Mouse (Mus musculus) gastrocnemius, postnatal 14 days (tissue): ENCODE measurements at regions not wholly inside any gene's neighbourhood (a gene's known extent, or its start where the extent isn't known, plus 50 kb on each side); places are given as distances from the start of the nearest gene placed in this dataset.

Experiments
- DNase-seq: peaks from one replicate; pipeline ENCODE4 v3.0.0; 2021; ENCODE audit warnings: mixed read lengths
- intact Hi-C: fragments of 180-260 bp; cut with DNase I; formaldehyde crosslinking; loops from one replicate; pipeline ENCODE4 v1.15.1; 2025; ENCODE audit warnings: low total_unique reads

DNA sequence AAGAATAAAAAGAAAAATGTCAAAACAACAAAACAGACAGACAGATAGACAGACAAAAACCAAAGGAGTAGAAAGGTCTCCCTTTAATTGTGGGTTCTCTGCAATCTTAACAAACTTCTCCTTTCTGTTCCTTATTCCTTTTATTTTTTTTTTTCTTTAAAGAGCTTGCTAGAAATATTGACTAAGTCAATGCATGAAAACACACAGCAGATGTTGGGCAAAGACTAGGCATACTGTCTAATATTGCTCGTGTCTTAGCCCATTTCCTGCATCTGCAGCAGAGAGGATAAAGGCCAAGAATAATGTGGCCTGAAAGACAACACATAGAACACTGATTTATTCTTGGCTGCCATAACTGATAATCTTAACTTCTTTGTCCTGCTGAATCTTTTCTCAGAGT, 295.6 kb downstream of the Kctd12 start:
- intact Hi-C loops, result no loop called here
- no peak for DNase-seq

DNA sequence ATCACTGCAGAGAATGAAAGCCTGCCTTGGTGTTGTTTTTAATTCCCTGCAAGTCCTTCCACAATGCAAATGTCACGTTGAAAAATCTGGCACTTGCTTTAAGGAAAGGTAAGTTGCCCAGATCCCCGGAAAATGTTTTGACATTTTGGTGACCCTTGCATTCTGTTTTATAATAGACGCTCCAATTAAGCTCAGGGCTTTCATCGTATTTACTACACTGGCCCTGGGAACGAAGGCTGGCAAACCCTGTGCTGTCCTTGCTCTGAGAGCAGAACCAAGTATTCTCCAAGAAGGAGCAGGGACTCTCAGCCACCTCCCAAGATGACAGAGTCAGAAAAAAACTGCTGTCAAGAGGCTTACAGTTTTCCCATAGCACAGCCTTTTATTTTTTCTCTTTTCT, 305.9 kb downstream of the Kctd12 start:
- DNase-seq, result peak; percentile 5
- intact Hi-C loops, result no loop called here

DNA sequence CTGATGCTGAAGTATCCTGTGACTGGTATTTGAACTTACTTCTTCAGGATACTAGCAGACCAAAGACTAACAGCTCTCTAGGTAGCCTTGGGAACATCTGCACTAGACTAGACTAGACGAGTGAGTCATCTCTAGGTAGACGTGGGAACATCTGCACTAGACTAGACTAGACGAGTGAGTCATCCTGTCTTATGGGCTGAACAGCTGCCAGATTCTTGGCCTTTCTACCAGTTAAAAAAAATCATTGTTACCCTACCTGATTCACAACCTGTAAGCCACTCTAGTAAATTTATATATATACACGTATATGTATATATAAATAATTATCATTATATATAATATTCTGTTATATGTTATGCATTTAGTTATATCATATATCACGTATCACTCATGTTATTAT, 307.8 kb downstream of the Kctd12 start:
- intact Hi-C loops, result no loop called here

DNA sequence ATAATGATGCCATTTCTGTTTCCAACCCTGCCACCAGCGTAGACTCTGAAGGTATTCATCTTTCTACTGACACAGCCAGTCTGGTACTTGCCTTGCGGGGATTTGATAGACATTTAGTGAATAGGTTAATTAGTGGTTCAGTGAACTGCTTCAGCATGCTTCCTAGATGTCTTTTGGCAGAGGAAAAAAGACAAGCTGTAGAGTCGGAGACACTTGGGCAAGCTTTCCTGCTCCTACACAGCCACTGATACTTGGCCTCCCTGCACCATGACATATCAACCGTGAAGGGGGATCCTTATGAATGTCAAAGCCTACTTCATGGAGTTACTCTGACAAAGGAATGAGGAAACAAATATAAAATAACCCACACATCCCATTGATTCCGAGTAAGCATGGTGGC, 308.7 kb downstream of the Kctd12 start:
- DNase-seq, result no peak
- intact Hi-C loops, result no loop called here

More for the DNA sequence above, 307.8 kb downstream of the Kctd12 start:
- DNase-seq, result no peak

DNA sequence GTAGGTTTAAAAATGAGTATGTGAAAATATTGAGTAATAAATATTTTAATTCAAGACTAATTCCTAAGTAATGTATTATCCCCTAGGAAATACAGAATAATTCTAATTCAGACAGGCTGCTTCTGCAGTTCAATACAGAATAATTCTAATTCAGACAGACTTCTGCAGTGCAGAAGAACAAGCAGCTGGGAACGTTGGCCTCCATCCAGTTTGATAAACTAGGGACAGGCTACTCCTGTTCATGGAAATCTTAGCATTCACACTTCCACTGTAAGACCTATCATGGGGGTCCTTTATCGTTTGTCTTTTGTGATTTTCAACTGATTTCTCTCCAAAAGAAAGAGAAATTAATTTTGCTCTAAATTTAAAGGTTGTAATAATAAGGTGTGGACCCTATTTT, 319.2 kb downstream of the Kctd12 start:
- peak; percentile 10 for DNase-seq
- intact Hi-C loops, result no loop called here

DNA sequence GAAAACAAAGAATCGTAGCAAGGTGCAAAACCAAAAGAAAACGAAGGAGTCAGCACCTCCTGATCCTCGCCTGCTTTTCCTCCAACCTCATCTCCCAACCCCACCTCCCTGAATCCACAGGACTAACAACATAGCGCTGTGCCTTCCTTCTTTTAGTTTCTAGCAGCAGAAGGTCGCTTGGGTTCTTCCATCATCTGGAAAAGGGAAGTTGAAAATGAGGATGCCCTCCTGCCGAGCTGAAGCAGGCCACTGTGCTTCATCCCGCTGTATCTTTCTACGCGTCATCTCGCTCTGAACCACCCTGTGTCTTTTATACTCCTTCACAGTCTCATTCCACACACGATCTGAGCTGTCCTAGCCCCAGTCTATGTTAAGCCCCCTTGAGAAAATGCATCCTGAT, 322.1 kb downstream of the Kctd12 start:
- intact Hi-C loops, result no loop called here
- DNase-seq, result no peak

DNA sequence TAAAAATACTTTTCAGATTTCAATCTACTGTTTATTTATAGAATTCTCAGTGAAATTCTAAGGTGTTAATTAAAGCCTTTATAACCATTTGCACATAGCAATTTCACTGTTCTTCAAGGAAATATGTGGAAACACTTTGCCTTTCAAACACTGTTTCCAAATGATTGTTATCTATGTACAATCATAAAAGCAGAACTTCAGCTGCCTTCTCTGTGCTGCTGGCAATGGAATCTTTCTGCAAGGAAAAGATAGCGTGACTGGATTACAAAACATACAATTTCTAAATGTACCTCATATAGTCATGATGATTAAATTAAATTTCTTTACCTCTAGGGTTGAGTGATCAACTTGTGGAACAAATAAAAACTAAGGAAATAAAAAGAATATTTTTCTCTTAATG, 326.2 kb downstream of the Kctd12 start:
- no peak for DNase-seq
- intact Hi-C loops, result no loop called here

DNA sequence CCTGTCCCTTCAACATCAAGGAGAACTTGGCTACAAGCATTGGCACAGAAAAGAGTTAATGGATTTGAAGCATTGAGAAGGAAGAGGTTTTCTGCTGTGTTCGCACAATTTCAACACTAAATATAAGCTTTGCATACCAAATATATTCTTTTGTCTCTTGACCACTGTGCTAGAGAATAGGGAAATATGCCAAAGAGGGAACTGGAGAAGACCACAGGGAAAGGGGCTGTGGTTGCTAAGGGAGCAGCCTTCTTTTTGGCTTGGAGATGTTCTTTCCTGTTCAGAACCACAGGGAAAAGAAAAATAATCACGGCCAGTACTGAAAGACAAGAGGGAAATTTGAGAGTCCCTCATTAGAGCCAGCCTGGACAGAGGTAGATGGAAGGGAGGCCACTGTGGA, 352.8 kb downstream of the Kctd12 start:
- intact Hi-C loops, result no loop called here

DNA sequence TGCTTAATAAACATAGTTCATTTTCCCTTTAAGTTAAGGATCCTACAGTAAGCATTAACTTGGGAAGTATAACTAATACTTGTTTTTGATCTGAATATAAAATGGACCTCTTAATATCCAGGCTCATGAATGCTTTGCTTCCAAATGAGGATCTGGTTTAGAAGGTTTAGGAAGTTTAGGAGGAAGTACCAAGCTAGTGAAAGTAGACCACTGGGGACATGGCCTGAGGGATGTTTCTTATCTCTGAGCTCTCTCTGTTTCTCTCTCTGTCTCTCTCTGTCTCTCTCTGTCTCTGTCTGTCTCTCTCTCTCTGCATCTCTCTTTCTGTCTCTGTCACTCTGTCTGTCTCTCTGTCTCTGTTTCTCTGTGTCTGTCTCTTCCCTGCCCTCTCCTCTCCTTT, 360.9 kb downstream of the Kctd12 start:
- no peak for DNase-seq
- intact Hi-C loops, result no loop called here

More for the DNA sequence above, 352.8 kb downstream of the Kctd12 start:
- DNase-seq, result no peak

DNA sequence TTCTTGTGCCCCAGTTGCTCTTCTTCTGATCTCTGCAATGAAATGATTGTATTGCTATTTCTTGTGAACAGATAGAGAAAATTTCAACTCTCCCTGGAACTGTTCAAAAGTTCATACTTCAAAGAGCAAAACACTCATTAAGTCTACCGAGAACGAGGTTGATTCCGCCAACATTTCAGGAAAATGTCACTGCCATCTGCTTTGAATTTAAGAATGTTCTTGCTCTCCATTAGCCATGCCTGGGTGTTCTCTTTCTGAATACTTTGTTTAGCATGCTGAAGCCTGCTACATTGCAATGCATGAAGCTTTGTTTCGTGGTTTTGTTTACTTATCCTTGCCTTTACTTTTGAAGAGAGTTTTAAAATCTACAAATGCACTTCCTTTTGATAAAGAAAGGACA, 363.4 kb downstream of the Kctd12 start:
- intact Hi-C loops, result no loop called here
- no peak for DNase-seq

DNA sequence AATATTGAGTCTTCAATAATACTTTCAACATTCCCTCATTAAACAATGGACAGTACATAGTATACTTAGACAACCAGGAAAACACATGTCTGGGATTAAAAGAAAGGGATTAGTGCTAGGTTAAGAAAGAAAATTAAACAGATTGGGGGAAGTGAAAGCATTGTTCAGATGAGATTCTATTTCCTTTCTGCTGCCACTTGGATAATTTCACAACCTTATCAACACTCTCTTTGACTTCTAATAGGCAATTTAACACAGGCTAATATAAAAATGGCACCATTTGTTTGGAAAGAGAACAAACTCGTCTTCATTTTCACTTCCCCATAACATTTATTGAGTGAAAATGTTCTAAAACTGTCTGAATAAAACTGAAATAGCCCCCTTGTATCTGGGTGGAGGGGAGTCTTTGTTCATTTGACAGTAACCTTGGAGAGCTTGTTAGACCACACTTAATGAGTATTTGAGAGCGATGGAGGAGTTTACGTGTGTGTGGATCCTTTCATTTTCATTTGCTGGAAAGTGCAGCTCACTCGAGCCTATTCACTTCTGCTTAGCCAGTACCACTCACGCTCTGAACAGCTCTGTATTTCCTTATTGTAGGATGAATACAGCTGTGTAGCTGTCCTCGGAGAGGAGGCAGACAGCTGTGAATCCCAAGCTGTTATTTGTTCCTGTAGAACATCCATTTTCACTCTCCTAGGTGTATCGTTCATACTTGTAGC, 366.7 kb downstream of the Kctd12 start:
- DNase-seq, result no peak
- intact Hi-C loops, result no loop called here

DNA sequence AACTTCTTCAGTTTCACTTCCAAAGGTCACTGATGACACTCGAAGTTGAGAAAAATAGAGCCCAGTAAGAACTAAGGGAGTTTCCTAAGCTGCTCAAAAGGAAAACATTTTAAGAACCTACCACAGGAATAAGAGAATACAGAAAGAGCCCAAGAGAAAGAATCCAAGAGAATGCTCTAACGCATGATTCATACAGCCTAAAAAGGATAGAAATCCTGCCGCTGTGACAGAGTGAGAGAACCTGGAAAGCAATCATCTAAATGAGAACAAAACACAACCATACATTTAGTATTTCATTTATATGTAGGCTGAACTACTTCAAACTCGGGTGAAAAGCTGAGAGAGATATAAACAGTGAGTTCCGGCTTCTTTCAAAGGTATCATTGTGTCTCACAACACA, 376.4 kb downstream of the Kctd12 start:
- intact Hi-C loops, result no loop called here
- no peak for DNase-seq

DNA sequence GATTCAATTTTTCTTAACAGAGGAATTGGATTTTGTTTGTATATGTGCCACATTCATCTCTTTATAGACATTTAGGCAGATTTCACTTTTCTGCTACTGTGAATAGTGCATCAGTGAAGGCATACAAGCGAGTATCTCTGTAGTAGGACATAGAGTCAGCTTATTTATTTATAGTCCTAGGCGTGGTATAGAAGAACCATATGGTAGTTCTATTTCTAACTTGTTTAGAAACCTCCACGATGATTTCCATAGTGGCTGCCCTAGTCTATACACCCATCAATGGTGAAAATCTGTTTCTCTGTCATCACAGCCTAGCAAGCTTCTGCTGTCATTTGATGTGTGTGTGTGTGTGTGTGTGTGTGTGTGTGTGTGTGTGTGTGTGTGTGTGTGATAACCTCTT, 387.6 kb downstream of the Kctd12 start:
- intact Hi-C loops, result no loop called here
- no peak for DNase-seq

DNA sequence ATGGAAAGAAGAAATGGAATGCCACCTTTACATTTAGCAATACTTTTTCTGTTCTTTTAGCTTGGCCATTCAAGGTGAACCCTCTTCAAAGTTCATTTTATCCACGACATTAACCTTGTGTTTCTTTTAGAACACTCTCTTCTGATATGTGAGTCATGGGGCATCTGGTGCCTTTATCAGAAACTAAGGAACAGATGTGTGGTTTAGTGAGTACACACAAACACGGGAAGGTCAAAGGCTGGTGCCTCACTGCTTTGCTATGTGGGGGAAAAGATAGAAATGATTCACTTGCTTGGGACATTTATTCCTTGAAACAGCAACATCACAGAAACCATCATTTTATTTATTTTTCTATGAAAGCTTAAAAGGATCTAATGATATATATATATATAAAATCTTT, 428.7 kb downstream of the Kctd12 start:
- no peak for DNase-seq
- intact Hi-C loops, result no loop called here

DNA sequence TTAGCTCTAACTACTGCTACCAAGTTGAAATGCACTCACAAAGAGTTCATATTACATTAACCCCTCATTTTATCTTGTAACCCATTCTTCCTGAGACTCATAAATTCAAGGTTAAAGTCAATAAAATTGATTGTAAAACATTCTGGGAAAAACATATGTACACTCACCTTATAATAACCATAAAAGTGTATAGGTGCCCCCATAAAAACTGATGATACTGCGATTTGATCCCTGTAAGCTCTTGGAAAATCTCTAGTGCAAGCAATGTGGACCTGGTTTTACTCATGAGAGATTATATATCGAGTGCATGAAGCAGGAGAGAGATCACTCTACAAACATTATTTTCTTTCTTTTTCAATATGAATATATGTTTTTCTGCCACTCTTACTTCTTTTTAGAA, 429.8 kb downstream of the Kctd12 start:
- intact Hi-C loops, result no loop called here

DNA sequence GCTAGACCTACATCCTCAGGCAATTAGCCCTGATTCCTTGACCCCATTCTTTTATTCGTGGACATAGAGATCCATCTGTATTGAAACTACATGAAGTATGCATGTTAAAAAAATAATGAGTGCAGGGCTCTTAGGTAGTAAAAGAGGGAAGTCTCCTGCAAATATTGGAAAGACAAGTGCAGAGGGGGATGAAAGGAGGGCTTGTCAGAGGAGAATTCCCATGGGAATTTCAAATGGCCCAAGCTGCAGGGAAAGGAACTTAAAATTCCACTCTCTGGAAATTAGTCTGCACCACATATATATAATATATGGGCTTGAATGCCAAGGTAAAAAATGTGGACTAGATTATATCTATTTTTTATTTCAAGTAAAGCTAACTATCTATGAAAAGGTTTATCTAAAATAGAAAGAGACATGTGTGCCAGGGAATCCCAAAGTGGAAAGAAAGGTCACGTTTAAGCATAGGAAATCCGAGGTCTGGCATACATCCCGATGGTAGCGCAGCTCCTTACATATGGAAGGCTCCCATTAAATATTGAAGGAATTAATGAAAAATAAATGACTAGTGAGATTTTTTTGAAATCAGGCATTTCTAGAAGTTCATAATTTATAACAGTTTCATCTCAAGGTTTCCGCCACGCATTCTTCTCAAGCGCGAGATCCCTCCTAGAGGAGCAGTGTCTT, 457.4 kb downstream of the Kctd12 start:
- no peak for DNase-seq
- intact Hi-C loops, result no loop called here

More for the DNA sequence above, 429.8 kb downstream of the Kctd12 start:
- no peak for DNase-seq

DNA sequence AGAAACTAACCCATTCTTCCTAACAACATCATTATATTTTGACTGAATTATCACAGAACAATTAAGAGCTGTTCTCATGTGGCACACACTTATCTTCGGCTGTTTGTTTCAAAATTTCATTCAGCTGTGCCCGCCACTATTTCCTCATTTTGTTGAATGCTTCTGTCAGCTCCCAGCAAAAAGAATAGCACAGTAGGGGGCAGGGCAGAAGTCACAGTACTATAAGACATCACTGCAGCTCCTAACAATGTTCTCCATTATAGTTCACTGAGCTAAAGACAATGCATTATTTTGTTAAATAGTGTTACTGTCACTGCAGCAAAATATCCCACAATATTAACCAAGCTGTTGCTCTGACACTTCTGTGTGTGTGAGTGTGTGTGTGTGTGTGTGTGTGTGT, 465.7 kb downstream of the Kctd12 start:
- no peak for DNase-seq
- intact Hi-C loops, result no loop called here

DNA sequence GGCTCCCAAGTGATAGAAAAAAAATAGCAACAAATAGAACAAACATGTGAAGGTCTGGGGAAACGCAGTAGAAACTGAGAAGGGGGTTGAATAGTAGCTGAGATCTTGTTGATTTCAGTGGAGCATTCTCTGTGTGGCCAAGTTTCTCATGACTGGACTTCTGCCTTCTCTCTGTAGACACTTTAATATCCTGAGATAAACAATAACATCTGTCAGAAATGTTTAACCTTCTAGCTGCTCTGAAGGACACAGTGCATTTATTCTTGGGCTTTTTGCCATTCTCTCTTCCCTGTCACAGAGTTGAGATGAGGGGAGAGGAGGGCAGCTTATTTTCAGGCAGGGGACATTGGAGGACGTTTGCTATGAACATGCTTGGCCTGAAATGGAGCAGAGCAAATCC, 467.9 kb downstream of the Kctd12 start:
- intact Hi-C loops, result no loop called here

DNA sequence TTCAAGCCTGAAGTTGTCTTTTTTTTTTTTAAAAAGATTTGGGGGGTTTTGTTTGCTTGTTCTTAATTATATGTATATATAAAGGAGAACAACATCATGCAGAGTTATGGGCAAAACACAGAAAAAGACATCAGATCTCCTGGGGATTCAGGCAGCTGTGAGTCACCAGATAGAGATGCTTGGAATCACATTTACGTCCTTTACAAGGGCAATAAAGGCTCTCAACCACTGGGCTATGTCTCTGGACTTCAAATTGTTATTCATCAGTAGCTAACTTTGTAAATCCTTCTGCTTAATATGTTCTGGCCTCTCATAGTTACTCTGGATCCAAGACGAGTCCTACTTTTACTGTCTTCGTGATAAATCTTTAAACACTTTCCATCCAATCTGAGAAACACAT, 469.8 kb downstream of the Kctd12 start:
- intact Hi-C loops, result no loop called here
- DNase-seq, result no peak

More for the DNA sequence above, 467.9 kb downstream of the Kctd12 start:
- no peak for DNase-seq

DNA sequence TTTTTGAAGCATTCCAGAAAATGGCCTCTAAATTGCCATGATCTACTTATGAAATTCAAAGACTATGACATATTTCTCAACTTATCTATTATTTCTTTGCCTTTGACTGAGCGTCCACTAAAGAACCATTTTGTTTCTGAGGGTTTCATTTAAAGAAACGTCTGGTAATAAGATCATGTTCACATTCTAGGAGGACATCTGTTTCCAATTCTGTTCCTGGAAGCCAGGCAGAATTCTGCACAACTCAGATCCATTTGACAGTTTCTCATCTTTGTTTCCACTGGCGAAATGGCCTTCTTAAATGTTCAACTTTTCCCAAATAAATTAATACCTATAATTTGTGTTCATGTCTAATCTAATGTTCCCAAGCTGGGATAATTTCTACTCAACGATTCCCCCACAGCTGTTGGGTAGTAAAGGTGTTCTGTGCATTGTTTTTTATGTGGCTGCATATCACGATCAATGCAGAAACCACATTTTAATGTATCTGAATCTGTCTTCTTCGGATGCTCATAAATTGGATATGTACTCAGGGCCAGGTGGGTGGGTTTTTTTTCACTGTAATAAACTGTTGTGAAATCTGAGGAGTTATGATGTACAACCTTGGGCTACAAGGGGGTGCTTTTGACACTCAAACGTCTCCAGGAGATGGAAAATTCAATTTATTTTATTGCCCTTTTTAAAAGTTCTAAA, 470.6 kb downstream of the Kctd12 start:
- intact Hi-C loops, result no loop called here
- DNase-seq, result no peak

DNA sequence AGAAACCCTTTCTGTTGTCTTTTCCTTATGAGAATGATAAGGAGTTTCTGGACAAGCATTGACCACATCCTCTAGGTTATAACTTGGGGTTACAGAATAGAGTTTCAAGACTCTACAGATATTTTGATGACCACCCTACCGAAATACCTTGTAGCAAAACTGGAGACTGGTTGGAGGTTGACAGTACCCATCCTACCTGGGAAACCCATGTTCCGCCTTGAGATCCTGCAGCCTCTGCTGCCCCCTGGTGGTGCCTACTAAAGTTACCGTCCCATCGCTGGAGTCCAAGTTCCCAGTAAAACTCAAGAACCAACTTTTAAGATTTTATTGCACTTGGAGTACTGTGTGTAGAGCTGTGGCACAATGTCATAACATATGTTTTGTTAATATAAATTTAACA, 472.1 kb downstream of the Kctd12 start:
- intact Hi-C loops, result no loop called here
- peak; percentile 49 for DNase-seq
